Mouse (Mus musculus): ENCODE results near the gene Lypd4.
"Not testable (repeated sequence)": the region's sequence is repeated elsewhere in the genome, so short reads cannot be mapped to it uniquely, and the experiment has no call there.

Lypd4 gene

DNA sequence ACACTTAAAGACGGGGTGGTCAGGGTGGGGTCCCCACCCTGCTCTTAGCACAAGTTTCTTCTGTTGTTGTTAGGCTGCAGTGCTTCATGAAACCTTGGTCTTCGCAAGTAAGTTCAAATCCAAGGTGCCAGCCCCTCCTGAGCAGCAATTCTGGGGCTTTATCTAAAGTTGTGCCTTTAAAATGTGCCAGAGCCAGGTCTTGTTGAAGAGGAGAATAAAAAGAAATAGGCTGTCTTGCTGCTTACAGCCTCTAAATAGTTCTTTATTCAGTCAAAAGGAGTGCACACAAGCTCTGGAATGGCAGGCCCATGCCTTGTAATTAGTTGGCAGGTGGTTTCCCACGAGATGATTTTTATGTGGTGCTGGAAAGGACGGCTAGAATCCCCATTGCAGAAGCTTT is 17.4 kb upstream of the Lypd4 start:
- DNase-seq, result no peak

- peak; percentile 39 for DNase-seq
Observed at GRCm38 (mm10) chr7:24886308-24886633, 16.5 kb upstream of the Lypd4 start.

- no peak for DNase-seq
Observed at GRCm38 (mm10) chr7:24885468-24886307, 15.9 kb upstream of the Lypd4 start.

DNA sequence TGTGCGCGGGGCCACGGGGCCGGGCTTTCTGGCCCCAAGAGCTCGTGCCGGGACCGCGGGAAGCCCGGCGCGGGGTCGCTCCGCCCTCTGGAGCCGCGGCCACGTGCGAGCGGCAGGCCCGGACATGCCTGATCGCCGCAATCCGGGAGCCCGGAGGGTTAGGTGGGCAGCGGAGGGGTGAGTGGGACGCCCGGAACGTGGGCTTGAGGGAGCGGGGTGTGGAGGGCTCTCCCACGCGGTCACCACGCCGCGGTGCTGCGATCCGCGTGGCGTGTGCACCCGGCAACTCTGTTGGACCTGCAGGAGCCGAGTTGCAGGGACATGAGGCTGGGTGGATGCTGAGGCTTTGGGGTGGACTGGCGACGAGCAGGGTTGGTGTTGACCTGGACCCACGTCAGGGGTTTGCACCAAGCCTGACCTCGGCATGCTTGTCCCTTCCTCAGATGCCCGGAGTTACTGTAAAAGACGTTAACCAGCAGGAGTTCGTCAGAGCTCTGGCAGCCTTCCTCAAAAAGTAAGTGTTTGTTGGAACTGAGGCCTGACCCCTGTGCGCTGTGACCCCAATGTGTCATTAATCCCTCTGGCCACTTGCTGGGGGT is 15.1 kb upstream of the Lypd4 start:
- no peak for DNase-seq

DNA sequence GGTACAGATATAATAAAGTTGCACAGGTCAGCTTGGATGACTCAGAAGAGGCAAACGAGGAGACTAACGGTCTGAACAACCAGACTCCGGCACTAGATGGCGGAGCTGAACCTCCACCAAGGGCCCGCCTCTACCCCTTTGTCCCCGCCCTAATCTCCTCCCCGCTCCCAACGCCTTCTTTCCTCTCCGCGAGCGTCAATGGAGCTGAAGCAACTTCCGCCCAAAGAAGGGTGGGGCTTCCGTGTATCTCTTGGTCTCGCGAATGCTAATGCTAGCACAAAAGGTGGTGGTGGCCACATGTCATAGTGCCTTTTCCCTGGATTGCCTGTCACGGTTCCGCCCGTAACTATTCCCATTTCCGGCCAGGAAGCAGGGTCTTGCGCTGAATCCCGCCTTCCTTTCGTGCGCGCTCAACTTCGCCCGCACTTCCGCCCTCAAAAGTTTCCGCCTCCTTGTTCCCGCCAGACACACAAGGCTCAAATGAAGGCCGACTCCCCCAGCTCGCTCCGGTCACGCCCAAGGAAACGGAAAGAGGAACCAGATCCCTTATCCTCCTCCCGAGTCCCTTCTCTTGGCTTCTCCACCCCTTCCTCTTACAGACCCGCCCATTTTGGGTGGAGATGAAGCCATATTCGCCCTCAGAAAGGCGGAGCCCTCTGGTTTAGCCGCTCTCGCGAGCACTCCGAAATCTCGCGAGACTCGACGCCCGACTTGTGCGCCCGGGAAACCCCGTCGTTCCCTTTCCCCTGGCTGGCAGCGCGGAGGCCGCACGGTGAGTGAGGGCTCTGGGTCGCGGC is 14.4 kb upstream of the Lypd4 start, which contains the start of gene Rps19:
TSS of gene Rps19 (plus strand) at position 476 of the 797 bp plus-strand sequence.
- peak; percentile 99 for DNase-seq

- no peak for DNase-seq
Observed at GRCm38 (mm10) chr7:24882416-24883199, 12.9 kb upstream of the Lypd4 start.

DNA sequence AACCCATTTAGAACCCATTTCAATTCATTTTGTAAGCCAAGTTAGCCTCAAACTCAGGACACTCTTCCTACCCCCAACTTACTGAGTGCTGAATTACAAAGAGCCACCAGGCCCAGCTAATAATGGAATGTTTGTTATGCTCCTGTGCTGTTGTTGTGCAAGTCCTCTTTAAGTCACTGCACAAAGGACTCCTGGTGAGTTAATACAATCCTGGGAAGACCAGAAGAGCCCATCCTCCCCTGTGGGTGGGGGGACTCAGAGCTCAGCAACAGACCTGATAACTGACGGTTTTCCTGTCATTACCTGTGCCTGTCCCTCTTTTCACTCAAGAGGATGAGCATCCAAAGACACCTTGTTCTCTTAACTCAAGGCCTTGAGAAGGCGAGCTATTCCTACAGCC is 9.9 kb upstream of the Lypd4 start:
- DNase-seq, result no peak

GRCm38 (mm10) chr7:24877588-24877987 is 7.8 kb upstream of the Lypd4 start:
- DNase-seq, result no peak

- no peak for DNase-seq
Observed at GRCm38 (mm10) chr7:24869080-24869479, 661 bp downstream of the Lypd4 start.

GRCm38 (mm10) chr7:24864156-24864555 is 5.6 kb downstream of the Lypd4 start:
- DNase-seq, result no peak

GRCm38 (mm10) chr7:24862853-24863252 is 6.9 kb downstream of the Lypd4 start:
- DNase-seq, result no peak

- no peak for DNase-seq
Observed at GRCm38 (mm10) chr7:24861913-24862312, 7.8 kb downstream of the Lypd4 start, which contains the start of gene Gm9844. Gm9844 (plus strand) TSS chr7:24862213.

GRCm38 (mm10) chr7:24859234-24859633 is 10.5 kb downstream of the Lypd4 start:
- DNase-seq, result no peak

DNA sequence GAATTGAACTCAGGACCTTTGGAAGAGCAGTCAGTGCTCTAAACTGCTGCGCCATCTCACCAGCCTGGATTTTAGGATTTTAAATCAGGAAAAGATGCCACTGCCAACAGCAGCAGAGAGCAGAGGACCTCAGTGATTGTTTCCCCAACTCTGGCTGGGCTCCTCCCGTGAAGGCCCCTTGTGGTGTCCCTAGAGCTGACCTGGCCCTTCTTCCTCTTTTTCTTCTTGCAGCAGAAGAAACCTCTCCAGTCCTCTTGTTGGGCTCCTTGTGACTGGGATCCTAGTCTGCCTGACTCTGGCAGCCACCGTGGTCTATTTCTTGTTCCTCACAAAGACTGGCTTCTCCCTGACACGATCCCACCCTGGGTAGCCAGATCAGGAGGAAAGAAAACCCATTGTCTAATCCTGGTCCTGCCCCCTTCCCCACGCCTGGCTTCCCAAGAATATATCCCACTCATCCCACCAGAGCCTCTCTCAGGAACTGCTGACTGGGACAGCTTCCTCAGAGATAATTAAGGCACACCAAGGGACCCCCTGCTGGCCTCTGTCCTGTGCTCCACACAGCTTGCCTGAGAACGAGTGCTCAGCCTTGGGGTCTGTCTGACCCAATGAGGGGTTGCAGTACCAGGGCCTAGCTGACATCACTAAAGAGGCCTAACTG is 13.2 kb downstream of the Lypd4 start:
- DNase-seq, result no peak

- no peak for DNase-seq
Observed at GRCm38 (mm10) chr7:24853695-24854094, 16.0 kb downstream of the Lypd4 start.

GRCm38 (mm10) chr7:24853233-24853563 is 16.5 kb downstream of the Lypd4 start:
- no peak for DNase-seq

- no peak for DNase-seq
Observed at GRCm38 (mm10) chr7:24852557-24853232, 17.0 kb downstream of the Lypd4 start.

DNA sequence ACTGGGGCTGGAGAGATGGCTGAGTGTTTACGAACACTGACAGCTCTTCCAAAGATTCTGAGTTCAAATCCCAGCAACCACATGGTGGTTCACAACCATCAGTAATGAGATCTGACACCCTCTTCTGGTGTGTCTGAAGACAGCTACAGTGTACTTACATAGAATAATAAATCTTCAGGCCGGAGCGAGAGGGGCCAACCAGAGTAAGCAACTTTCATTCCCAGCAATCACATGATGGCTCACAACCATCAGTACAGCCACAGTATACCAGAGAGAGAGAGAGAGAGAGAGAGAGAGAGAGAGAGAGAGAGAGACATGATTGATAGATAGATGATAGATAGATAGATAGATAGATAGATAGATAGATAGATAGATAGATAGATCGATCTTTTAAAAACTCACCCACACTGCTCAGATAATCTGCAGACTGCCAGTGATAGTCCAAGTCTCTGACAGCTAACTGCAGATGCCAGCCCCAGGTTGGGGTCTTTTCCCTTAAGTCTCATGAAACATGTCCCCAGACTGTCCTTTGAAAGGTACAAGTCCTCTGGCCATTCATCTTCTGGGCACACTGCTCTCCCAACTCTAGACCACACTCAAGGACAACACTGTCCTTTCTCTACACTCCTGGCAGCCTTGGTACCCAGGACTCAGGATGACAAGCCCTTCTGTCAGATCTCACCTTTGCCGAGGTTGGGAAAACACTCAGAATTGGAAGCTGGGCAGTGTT is 18.0 kb downstream of the Lypd4 start:
- DNase-seq, result no peak

DNA sequence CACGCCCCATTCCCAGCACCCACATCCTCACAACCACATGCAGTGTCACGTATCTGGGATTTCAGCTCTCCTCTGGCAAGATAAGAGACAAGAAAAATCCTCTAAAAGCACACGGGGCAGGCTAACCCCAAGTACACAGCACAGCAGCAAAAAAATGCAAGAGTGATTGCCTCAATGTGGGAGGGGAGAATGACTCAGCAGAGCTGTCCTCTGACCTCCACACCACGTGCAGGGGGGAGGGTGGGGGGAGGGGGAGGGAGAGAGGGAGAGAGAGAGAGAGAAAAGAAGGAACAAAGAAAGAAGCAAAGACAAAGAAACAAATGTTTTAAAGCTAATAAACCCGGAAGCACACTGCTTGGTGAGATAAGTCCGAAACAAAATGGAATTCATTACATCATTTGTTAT is 18.8 kb downstream of the Lypd4 start:
- DNase-seq, result no peak

DNA sequence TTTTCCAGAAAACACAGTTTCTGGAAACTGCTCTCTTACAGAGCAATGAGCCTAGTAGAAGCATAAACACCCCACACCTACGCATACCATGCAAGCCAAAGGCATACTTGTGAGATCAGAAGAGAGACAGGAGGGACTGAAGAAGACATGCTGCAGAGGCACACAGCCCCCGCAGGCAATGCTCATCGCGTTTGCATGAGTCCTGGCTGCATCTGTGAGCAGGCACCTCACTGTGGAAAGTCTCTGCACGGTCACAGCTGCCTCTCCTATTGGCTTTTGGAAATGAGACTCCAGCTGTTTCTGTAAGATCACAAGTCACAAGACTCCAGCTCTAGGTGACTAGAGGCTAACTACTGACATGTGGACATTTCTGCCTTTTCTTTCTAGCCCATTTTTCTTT is 19.6 kb downstream of the Lypd4 start:
- DNase-seq, result no peak

DNA sequence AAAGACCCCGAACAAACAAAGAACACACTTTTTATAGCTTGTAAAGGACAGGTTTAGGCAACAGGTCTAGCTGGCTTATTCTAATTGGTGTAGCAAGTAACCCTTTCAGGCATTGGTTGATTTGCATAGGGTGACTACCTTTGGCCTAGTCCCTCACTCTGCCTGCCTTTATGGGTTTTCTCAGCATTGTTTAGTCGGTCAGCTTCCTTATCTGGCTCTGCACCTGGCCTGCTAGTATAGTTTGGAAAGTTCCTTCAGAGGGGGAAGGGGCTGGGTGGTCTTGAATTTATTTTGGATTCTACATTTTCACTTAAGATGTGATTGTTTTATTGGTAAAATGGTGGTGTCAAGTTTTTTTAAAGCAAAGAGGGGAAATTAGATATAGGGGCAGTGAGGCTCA is 23.2 kb downstream of the Lypd4 start:
- not testable (repeated sequence) for DNase-seq

Data from kidney, adult 18-20 months (tissue).